Mouse (Mus musculus): ENCODE measurements around the gene Dot1l.

GRCm38 (mm10) chr10:80835617-80836016, 80.6 kb downstream of the Dot1l start:
- TF ChIP-seq CTCF (IDR thresholded peaks at IDR 0.05; ENCODE audit: insufficient read depth, low read length): no peak
- no peak for TF ChIP-seq POLR2A (IDR thresholded peaks at IDR 0.05; ENCODE audit: borderline replicate concordance, extremely low read depth, low read depth, low read length)

Data from lung, adult 2 months (tissue).